8 mouse cellular contexts compared by ENCODE assay signal in genomic region chr3:83862956-83863355, GRCm38 (mm10). TPM values are rescaled to one million over a fixed set of nuclear protein-coding genes. Genes with fewer than 3 reads are reported as not detected.
DNase-seq lines count a peak whose midpoint lies in the region; ATAC-seq lines count a peak whose summit lies in the region.

No protein-coding gene starts in this region.

- H3K4me3 ChIP-seq in lung, embryonic 16.5 days (ENCODE audit: low read length) = no peak overlapping the region

- H3K9ac ChIP-seq in lung, embryonic 16.5 days (ENCODE audit: low read length) = no peak overlapping the region

- DNase-seq in cerebellum, postnatal 36 days = no peak
- DNase-seq in adrenal gland, postnatal 36 days = peak; percentile 70 to 80
- peak; percentile 99 for DNase-seq in heart, adult 11 months
- peak; percentile 61 for DNase-seq in kidney, postnatal 10 days
- peak; percentile 22 for DNase-seq in spleen, adult 12 weeks (ENCODE audit: low spot score)

- WGBS in lung, embryonic 16.5 days = 7% methylated on average over 1 of the region's 1 CpGs

- no peaks in the 10 kb centered on the region for H3K27me3 ChIP-seq in lung, embryonic 16.5 days (ENCODE audit: control insufficient read depth, insufficient read depth, low read depth, low read length)

- no peak overlapping the region for H3K4me2 ChIP-seq in lung, embryonic 16.5 days (ENCODE audit: low read depth, low read length)

- peaks cover 6% of the 10 kb centered on the region; the same call in 1 of the 2 replicates for H3K4me1 ChIP-seq in lung, embryonic 16.5 days (replicated peaks; ENCODE audit: control insufficient read depth, insufficient read depth, low read length)

- peak overlapping the region; percentile 30 for H3K27ac ChIP-seq in lung, embryonic 16.5 days (ENCODE audit: low read length)

- peak; percentile 31; the same call in 1 of the 2 replicates for ATAC-seq in cerebellum, adult (ENCODE audit: insufficient number of reproducible peaks, low FRiP score, low TSS enrichment)
- peak; percentile 90 for ATAC-seq in lung, embryonic 16.5 days (ENCODE audit: low read depth)
- no peak for ATAC-seq in erythroid progenitor cell, adult 5-6 weeks (replicated peaks; ENCODE audit: low FRiP score, poor library complexity, severe bottlenecking)

- H3K9me3 ChIP-seq in lung, embryonic 16.5 days (ENCODE audit: control insufficient read depth, low read length) = no peaks in the 10 kb centered on the region

- no peaks in the 10 kb centered on the region for H3K36me3 ChIP-seq in lung, embryonic 16.5 days (ENCODE audit: control insufficient read depth, insufficient read depth, low read length)

RNA-seq across cellular contexts. Expression of gene Tlr2, which starts 21.4 kb away (rescaled TPM):
- total RNA-seq in adrenal gland, postnatal 36 days (2021) = 1 to 10 TPM; 3.4 to 3.8 TPM
- 4.0 and 4.8 TPM in 2 replicates for polyA plus RNA-seq in lung, embryonic 16.5 days (2015; fragmentation: Nextera tagmentation; extraction: Ambion mirVana)
- 8.4 and 8.6 TPM in 2 replicates for total RNA-seq in erythroid progenitor cell, adult 5-6 weeks (2015; ENCODE audit: low replicate concordance)
- 1.3 and 1.8 TPM in 2 replicates for total RNA-seq in erythroid progenitor cell, adult 5-6 weeks (2017; ENCODE audit: low replicate concordance)

Comparison
In these comparisons a context has a peak if more than half of its experiments do, and no peak if none do; other contexts are left out.
1. DNase-seq: peak in adrenal gland, postnatal 36 days (2 of 2), heart, adult 11 months (single experiment), kidney, postnatal 10 days (single experiment) and spleen, adult 12 weeks (single experiment); none in cerebellum, postnatal 36 days (0 of 2).